Mouse (Mus musculus) embryonic facial prominence, embryonic 15.5 days (tissue): ENCODE results near the gene Cr2. TPM values are rescaled to one million over a fixed set of nuclear protein-coding genes. Genes with fewer than 3 reads are reported as not detected.
A peak's percentile ranks its signal among the peaks of the same experiment; 100 is the strongest.

Source experiments
- ATAC-seq: fragments of 200-750 bp; cut with Nextera tagmentation; 2 replicates; pipeline ENCODE4 v1.8.0; 2017; ENCODE audit warnings: low read depth, moderate TSS enrichment; ENCODE audit not compliant: insufficient number of reproducible peaks, low FRiP score, low TSS enrichment
- H3K27ac ChIP-seq: fragments of 300-500 bp; sonication (generic); replicated peaks from 2 replicates; pipeline ENCODE4 v1.5.1; 2015; ENCODE audit warnings: mild to moderate bottlenecking, inconsistent platforms
- H3K27me3 ChIP-seq: fragments of 300-500 bp; sonication (generic); 2 replicates; pipeline ENCODE4 v1.6.1; 2015; ENCODE audit warnings: inconsistent platforms
- H3K36me3 ChIP-seq: fragments of 300-500 bp; sonication (generic); 2 replicates; pipeline ENCODE4 v1.6.1; 2015; ENCODE audit warnings: mild to moderate bottlenecking, inconsistent platforms
- H3K4me1 ChIP-seq: fragments of 300-500 bp; sonication (generic); 2 replicates; pipeline ENCODE4 v1.6.1; 2015; ENCODE audit warnings: inconsistent platforms
- H3K4me2 ChIP-seq: fragments of 300-500 bp; sonication (generic); replicated peaks from 2 replicates; pipeline ENCODE4 v1.6.1; 2015; ENCODE audit warnings: mild to moderate bottlenecking, inconsistent platforms
- H3K4me3 ChIP-seq: fragments of 300-500 bp; sonication (generic); replicated peaks from 2 replicates; pipeline ENCODE4 v1.5.1; 2015; ENCODE audit warnings: mild to moderate bottlenecking, inconsistent platforms
- H3K9ac ChIP-seq: fragments of 300-500 bp; sonication (generic); 2 replicates; pipeline ENCODE4 v1.6.1; 2015; ENCODE audit warnings: inconsistent platforms
- H3K9me3 ChIP-seq: fragments of 300-500 bp; sonication (generic); replicated peaks from 2 replicates; pipeline ENCODE4 v1.6.1; 2016; ENCODE audit warnings: inconsistent platforms
- WGBS: fragments of 180-500 bp; shearing (Covaris S2); methylation state at CpG from one replicate; pipeline ENCODE4 v1.1.7; 2015; 5-methylcytosine and 5-hydroxymethylcytosine counted together
- polyA plus RNA-seq: library from polyadenylated mRNA; unstranded; fragments of >200 nt; fragmentation: Nextera tagmentation; extraction: Ambion mirVana; gene quantifications from 2 replicates; pipeline ENCODE4 v1.2.1, GENCODE M21; 2015

The Cr2 gene
- polyA plus RNA-seq, 1 experiment from 2014 or later = 0.51 TPM

- Histone ChIP-seq H3K4me3 (no peak overlapping the region), H3K4me2 (no peak overlapping the region), H3K4me1 (no peaks in the 10 kb centered on the region), H3K9me3 (no peaks in the 10 kb centered on the region), H3K27ac (no peak overlapping the region), H3K36me3 (peaks cover 34% of the 10 kb centered on the region), H3K9ac (no peak overlapping the region), H3K27me3 (no peaks in the 10 kb centered on the region)
- 93% methylated on average over 4 of the region's 4 CpGs for WGBS
- ATAC-seq = no peak
Measured at GRCm38 (mm10) chr1:195113621-195114020, 62.9 kb downstream of the Cr2 start.

DNA sequence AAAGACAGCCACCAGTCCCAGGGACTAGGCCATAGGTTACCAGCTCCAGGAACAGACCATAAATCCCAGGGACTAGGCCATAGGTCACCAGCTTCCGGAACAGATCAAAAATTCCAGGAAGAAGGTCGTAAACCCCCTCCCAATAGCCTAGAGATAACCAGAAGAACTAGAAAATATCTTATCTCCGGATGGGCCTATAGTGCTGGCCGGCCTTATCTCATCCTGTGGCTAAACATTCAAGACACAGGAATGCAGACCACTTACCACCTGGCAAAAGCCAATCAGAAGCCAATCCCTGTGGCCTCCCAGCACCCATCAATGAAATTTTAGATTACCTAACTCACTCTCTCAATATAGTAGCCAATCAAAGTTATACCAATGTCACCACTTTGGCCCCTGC, 75.8 kb downstream of the Cr2 start:
- no peak overlapping the region for H3K27ac ChIP-seq
- H3K27me3 ChIP-seq = no peaks in the 10 kb centered on the region
- H3K4me1 ChIP-seq = no peaks in the 10 kb centered on the region
- no peak overlapping the region for H3K9ac ChIP-seq
- H3K36me3 ChIP-seq = peaks cover 34% of the 10 kb centered on the region
- no peak overlapping the region for H3K4me2 ChIP-seq
- H3K9me3 ChIP-seq = no peaks in the 10 kb centered on the region
- no peak overlapping the region for H3K4me3 ChIP-seq
- ATAC-seq = no peak
- 78% methylated on average over 4 of the region's 4 CpGs for WGBS

GRCm38 (mm10) chr1:195098004-195098403, 78.5 kb downstream of the Cr2 start:
- 94% methylated on average over 1 of the region's 1 CpGs for WGBS
- Histone ChIP-seq H3K9me3 (no peaks in the 10 kb centered on the region), H3K4me3 (no peak overlapping the region), H3K27ac (no peak overlapping the region), H3K27me3 (no peaks in the 10 kb centered on the region), H3K36me3 (peaks cover 24% of the 10 kb centered on the region; the same call in 1 of the 2 replicates), H3K4me2 (no peak overlapping the region), H3K9ac (no peak overlapping the region), H3K4me1 (no peaks in the 10 kb centered on the region)
- no peak for ATAC-seq

DNA sequence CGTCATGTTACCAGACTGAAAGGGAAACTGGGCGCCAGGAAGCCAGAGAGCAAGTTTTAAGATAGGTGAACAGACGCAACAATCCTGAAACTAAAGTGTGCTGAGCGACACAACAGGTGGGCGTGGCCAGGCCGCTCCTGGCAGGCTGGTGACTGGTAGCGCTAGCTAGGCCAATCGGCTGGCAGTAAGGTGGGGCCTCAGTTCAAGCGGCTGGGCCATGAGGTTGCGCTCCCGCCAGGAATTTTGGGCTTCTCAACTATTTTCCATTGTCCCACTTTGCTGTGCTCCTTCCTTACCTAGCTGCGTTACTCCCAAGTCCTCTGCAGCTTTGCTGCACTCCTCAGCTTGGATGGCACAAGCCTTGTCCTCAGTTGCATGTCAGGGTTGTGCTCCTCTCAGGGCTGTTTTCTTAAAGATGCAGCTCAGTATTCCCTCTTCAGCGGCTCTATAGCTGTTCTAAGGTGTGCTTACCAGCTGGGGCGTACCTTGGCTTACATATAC, 84.2 kb downstream of the Cr2 start, which contains the start of gene Cd46:
Cd46 (minus strand) TSS at position 30 of the 501 bp plus-strand sequence.
- Histone ChIP-seq H3K36me3 (0 out of 2 replicates have a peak, but pooled peaks cover 8% of the 10 kb centered on the region), H3K27ac (no peak within 1 kb of the TSS), H3K4me2 (peak within 1 kb of the TSS; percentile 63), H3K4me1 (peaks cover 9% of the 10 kb centered on the region), H3K9me3 (no peaks in the 10 kb centered on the region), H3K27me3 (no peaks in the 10 kb centered on the region), H3K9ac (peak within 1 kb of the TSS; percentile 15; the same call in 1 of the 2 replicates), H3K4me3 (peak within 1 kb of the TSS; percentile 46)
- ATAC-seq = peak; percentile 93
- 3% methylated on average over 14 of the region's 14 CpGs for WGBS

DNA sequence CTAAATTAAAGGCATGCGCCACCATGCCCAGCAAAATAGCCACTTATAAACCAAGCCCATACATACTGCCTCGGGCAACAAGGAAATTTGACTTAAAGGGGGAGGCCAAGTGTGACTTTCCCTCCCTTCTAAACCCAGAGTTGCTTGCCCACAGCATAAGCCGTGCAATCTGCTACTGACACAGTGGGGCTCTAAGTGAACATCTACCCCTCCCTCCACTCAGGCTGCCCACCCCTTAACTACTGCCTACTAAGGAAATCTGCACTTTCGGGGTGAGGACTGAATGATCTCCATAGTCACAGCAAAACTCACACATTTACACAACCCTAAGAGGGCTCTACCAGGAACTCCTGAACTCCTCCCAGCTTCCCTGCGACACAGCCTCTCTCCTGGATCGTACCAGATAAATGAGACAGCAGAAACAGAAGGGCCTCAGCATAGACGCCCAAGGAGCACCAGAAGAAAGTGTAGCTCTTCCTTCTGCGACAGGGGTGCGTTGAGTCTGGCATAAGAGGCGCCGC, 84.8 kb downstream of the Cr2 start:
- H3K27ac ChIP-seq = no peak overlapping the region
- ATAC-seq = peak; percentile 60; the same call in 1 of the 2 replicates
- WGBS = 17% methylated on average over 11 of the region's 11 CpGs

More for the DNA sequence above, 84.8 kb downstream of the Cr2 start:
- Histone ChIP-seq H3K9ac (peak overlapping the region; percentile 3; the same call in 1 of the 2 replicates), H3K4me2 (peak overlapping the region; percentile 63), H3K4me1 (peaks cover 9% of the 10 kb centered on the region), H3K9me3 (no peaks in the 10 kb centered on the region), H3K27me3 (no peaks in the 10 kb centered on the region), H3K4me3 (peak overlapping the region; percentile 46), H3K36me3 (0 out of 2 replicates have a peak, but pooled peaks cover 3% of the 10 kb centered on the region)

Other genes with a start within 250 kb of the Cr2 start
- gene Cd34, start 237.9 kb downstream of the Cr2 start, polyA plus RNA-seq = 124 and 138 TPM in 2 replicates
- 0.80 and 0.88 TPM in 2 replicates for gene Cd46, start 84.5 kb downstream of the Cr2 start, polyA plus RNA-seq
- 61.7 and 66.5 TPM in 2 replicates for gene Cr1l, start 45.1 kb downstream of the Cr2 start, polyA plus RNA-seq